Mouse (Mus musculus) embryonic facial prominence, embryonic 15.5 days (tissue): Measurements from ENCODE around the gene Scrn1. TPM values are rescaled to one million over a fixed set of nuclear protein-coding genes. Genes with fewer than 3 reads are reported as not detected.

Experiments used
- ATAC-seq: fragments of 200-750 bp; cut with Nextera tagmentation; 2 replicates; pipeline ENCODE4 v1.8.0; 2017; ENCODE audit warnings: low read depth, moderate TSS enrichment; ENCODE audit not compliant: insufficient number of reproducible peaks, low FRiP score, low TSS enrichment
- H3K27ac ChIP-seq: fragments of 300-500 bp; sonication (generic); replicated peaks from 2 replicates; pipeline ENCODE4 v1.5.1; 2015; ENCODE audit warnings: mild to moderate bottlenecking, inconsistent platforms
- H3K27me3 ChIP-seq: fragments of 300-500 bp; sonication (generic); 2 replicates; pipeline ENCODE4 v1.6.1; 2015; ENCODE audit warnings: inconsistent platforms
- H3K36me3 ChIP-seq: fragments of 300-500 bp; sonication (generic); 2 replicates; pipeline ENCODE4 v1.6.1; 2015; ENCODE audit warnings: mild to moderate bottlenecking, inconsistent platforms
- H3K4me1 ChIP-seq: fragments of 300-500 bp; sonication (generic); 2 replicates; pipeline ENCODE4 v1.6.1; 2015; ENCODE audit warnings: inconsistent platforms
- H3K4me2 ChIP-seq: fragments of 300-500 bp; sonication (generic); replicated peaks from 2 replicates; pipeline ENCODE4 v1.6.1; 2015; ENCODE audit warnings: mild to moderate bottlenecking, inconsistent platforms
- H3K4me3 ChIP-seq: fragments of 300-500 bp; sonication (generic); replicated peaks from 2 replicates; pipeline ENCODE4 v1.5.1; 2015; ENCODE audit warnings: mild to moderate bottlenecking, inconsistent platforms
- H3K9ac ChIP-seq: fragments of 300-500 bp; sonication (generic); 2 replicates; pipeline ENCODE4 v1.6.1; 2015; ENCODE audit warnings: inconsistent platforms
- H3K9me3 ChIP-seq: fragments of 300-500 bp; sonication (generic); replicated peaks from 2 replicates; pipeline ENCODE4 v1.6.1; 2016; ENCODE audit warnings: inconsistent platforms
- WGBS: fragments of 180-500 bp; shearing (Covaris S2); methylation state at CpG from one replicate; pipeline ENCODE4 v1.1.7; 2015; 5-methylcytosine and 5-hydroxymethylcytosine counted together
- polyA plus RNA-seq: library from polyadenylated mRNA; unstranded; fragments of >200 nt; fragmentation: Nextera tagmentation; extraction: Ambion mirVana; gene quantifications from 2 replicates; pipeline ENCODE4 v1.2.1, GENCODE M21; 2015

Gene Scrn1
- polyA plus RNA-seq, 1 experiment from 2014 or later = 12.4 TPM

GRCm38 (mm10) chr6:54472846-54473715 is 93.2 kb downstream of the Scrn1 start:
- Histone ChIP-seq H3K9me3 (no peaks in the 10 kb centered on the region), H3K9ac (no peak overlapping the region), H3K4me2 (no peak overlapping the region), H3K36me3 (no peaks in the 10 kb centered on the region), H3K4me1 (no peaks in the 10 kb centered on the region), H3K27ac (no peak overlapping the region), H3K4me3 (no peak overlapping the region), H3K27me3 (no peaks in the 10 kb centered on the region)
- 63% methylated on average over 8 of the region's 8 CpGs for WGBS
- 0 out of 2 replicates have a peak, but pooled peaks have one; percentile 24 for ATAC-seq

GRCm38 (mm10) chr6:54471866-54472265 is 94.4 kb downstream of the Scrn1 start:
- no peaks in the 10 kb centered on the region for H3K9me3 ChIP-seq
- WGBS = 85% methylated on average over 7 of the region's 7 CpGs

GRCm38 (mm10) chr6:54467371-54467770 is 98.9 kb downstream of the Scrn1 start:
- Histone ChIP-seq H3K9ac (no peak overlapping the region), H3K36me3 (no peaks in the 10 kb centered on the region), H3K4me2 (no peak overlapping the region), H3K9me3 (no peaks in the 10 kb centered on the region), H3K27me3 (no peaks in the 10 kb centered on the region), H3K4me1 (no peaks in the 10 kb centered on the region), H3K4me3 (no peak overlapping the region), H3K27ac (no peak overlapping the region)
- 79% methylated on average over 3 of the region's 3 CpGs for WGBS
- no peak for ATAC-seq

More at GRCm38 (mm10) chr6:54471866-54472265, 94.4 kb downstream of the Scrn1 start:
- ATAC-seq = no peak
- H3K4me2 ChIP-seq = no peak overlapping the region
- H3K27ac ChIP-seq = no peak overlapping the region
- H3K27me3 ChIP-seq = no peaks in the 10 kb centered on the region
- H3K36me3 ChIP-seq = no peaks in the 10 kb centered on the region
- H3K4me3 ChIP-seq = no peak overlapping the region
- H3K4me1 ChIP-seq = no peaks in the 10 kb centered on the region
- H3K9ac ChIP-seq = no peak overlapping the region

GRCm38 (mm10) chr6:54464926-54465325 is 101.4 kb downstream of the Scrn1 start:
- no peaks in the 10 kb centered on the region for H3K36me3 ChIP-seq
- H3K9ac ChIP-seq = no peak overlapping the region
- no peaks in the 10 kb centered on the region for H3K9me3 ChIP-seq
- H3K27ac ChIP-seq = no peak overlapping the region
- H3K4me1 ChIP-seq = no peaks in the 10 kb centered on the region
- H3K27me3 ChIP-seq = no peaks in the 10 kb centered on the region
- 78% methylated on average over 4 of the region's 4 CpGs for WGBS
- no peak overlapping the region for H3K4me3 ChIP-seq
- ATAC-seq = no peak
- H3K4me2 ChIP-seq = no peak overlapping the region

GRCm38 (mm10) chr6:54463701-54464458 is 102.4 kb downstream of the Scrn1 start:
- Histone ChIP-seq H3K4me1 (no peaks in the 10 kb centered on the region), H3K27me3 (no peaks in the 10 kb centered on the region), H3K4me2 (no peak overlapping the region), H3K9me3 (no peaks in the 10 kb centered on the region), H3K4me3 (no peak overlapping the region), H3K36me3 (no peaks in the 10 kb centered on the region), H3K27ac (no peak overlapping the region), H3K9ac (no peak overlapping the region)
- no peak for ATAC-seq
- WGBS = 60% methylated on average over 8 of the region's 8 CpGs

GRCm38 (mm10) chr6:54462766-54463165 is 103.5 kb downstream of the Scrn1 start:
- no peak overlapping the region for H3K9ac ChIP-seq
- no peak overlapping the region for H3K4me3 ChIP-seq
- H3K27me3 ChIP-seq = no peaks in the 10 kb centered on the region
- no peaks in the 10 kb centered on the region for H3K4me1 ChIP-seq
- H3K36me3 ChIP-seq = no peaks in the 10 kb centered on the region
- no peak for ATAC-seq
- 85% methylated on average over 6 of the region's 6 CpGs for WGBS
- H3K9me3 ChIP-seq = no peaks in the 10 kb centered on the region
- H3K27ac ChIP-seq = no peak overlapping the region
- no peak overlapping the region for H3K4me2 ChIP-seq

- Histone ChIP-seq H3K4me2 (no peak overlapping the region), H3K27ac (no peak overlapping the region), H3K9ac (no peak overlapping the region), H3K4me1 (no peaks in the 10 kb centered on the region), H3K36me3 (no peaks in the 10 kb centered on the region), H3K9me3 (no peaks in the 10 kb centered on the region), H3K4me3 (no peak overlapping the region), H3K27me3 (no peaks in the 10 kb centered on the region)
- peak; percentile 39; the same call in 1 of the 2 replicates for ATAC-seq
- 61% methylated on average over 13 of the region's 13 CpGs for WGBS
These were observed 105.2 kb downstream of the Scrn1 start for GRCm38 (mm10) chr6:54460915-54461671.

GRCm38 (mm10) chr6:54460172-54460914 is 105.9 kb downstream of the Scrn1 start:
- H3K36me3 ChIP-seq = no peaks in the 10 kb centered on the region
- no peak overlapping the region for H3K4me2 ChIP-seq
- no peak overlapping the region for H3K27ac ChIP-seq
- H3K4me1 ChIP-seq = no peaks in the 10 kb centered on the region
- no peaks in the 10 kb centered on the region for H3K9me3 ChIP-seq
- no peak for ATAC-seq
- no peak overlapping the region for H3K4me3 ChIP-seq
- no peak overlapping the region for H3K9ac ChIP-seq
- WGBS = 74% methylated on average over 6 of the region's 6 CpGs
- no peaks in the 10 kb centered on the region for H3K27me3 ChIP-seq

GRCm38 (mm10) chr6:54459661-54460060 is 106.6 kb downstream of the Scrn1 start:
- Histone ChIP-seq H3K9ac (no peak overlapping the region), H3K4me2 (no peak overlapping the region), H3K27ac (no peak overlapping the region), H3K9me3 (no peaks in the 10 kb centered on the region), H3K4me3 (no peak overlapping the region), H3K27me3 (no peaks in the 10 kb centered on the region), H3K36me3 (no peaks in the 10 kb centered on the region), H3K4me1 (no peaks in the 10 kb centered on the region)
- no peak for ATAC-seq
- WGBS = 67% methylated on average over 7 of the region's 7 CpGs
